Mouse (Mus musculus): Measurements from ENCODE around the gene Fgfr2. TPM values are rescaled to one million over a fixed set of nuclear protein-coding genes. Genes with fewer than 3 reads are reported as not detected.

Gene Fgfr2
- polyA plus RNA-seq, 1 experiment: 0.17 TPM

DNA sequence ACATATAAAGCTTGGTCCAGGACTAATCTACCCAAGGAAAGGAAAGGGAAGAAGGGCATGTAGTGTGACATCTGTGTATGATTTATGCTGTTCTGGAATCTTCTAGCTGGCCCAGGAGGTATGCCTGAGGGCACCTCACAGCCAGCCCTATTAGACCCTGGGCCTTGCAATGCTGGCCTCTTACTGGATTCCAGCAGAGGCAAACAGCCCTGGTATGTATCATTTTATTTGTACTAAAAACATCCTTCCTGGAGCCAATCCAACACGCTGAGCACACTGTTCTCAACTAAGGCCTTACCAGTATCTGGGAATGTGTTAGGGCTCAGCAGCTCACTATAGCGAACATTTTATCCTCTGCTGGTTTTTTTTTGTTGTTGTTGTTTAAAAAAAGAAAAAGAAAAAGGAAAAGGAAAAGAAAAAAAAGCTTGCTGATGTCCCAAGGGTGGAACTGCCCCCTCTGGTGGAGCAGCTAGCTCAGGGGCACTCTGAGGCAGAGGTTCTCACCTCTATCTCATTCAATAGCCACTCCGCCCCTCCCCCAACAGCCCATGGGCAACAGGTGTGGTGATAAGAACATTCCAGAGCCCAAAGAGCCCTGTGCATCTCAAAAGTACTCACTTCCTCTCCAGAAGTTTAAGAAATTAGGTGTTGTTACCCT lies 82.3 kb downstream of the Fgfr2 start:
- Histone ChIP-seq H3K36me3 (ENCODE audit: control insufficient read depth, insufficient read depth) (no peaks in the 10 kb centered on the region), H3K79me2 (ENCODE audit: control insufficient read depth, insufficient read depth) (peaks cover 20% of the 10 kb centered on the region), H3K27me3 (ENCODE audit: control insufficient read depth, insufficient read depth, insufficient read length) (no peaks in the 10 kb centered on the region), H3ac (ENCODE audit: control insufficient read depth, insufficient read length) (no peak overlapping the region), H3K4me2 (ENCODE audit: low read depth) (no peak overlapping the region), H3K4me3 (no peak overlapping the region)
- no peak for TF ChIP-seq MAX (IDR thresholded peaks at IDR 0.05; ENCODE audit: low read depth)
- TF ChIP-seq POLR2AphosphoS2 (IDR thresholded peaks at IDR 0.05; ENCODE audit: insufficient read length, low read depth): no peak
- peak in 1 of 3 experiments; percentile 45 for TF ChIP-seq MYOD1 (IDR thresholded peaks at IDR 0.05; ENCODE audit: control insufficient read depth in 1 of 3, insufficient read length in 2 of 3, low read depth in 2 of 3)

DNA sequence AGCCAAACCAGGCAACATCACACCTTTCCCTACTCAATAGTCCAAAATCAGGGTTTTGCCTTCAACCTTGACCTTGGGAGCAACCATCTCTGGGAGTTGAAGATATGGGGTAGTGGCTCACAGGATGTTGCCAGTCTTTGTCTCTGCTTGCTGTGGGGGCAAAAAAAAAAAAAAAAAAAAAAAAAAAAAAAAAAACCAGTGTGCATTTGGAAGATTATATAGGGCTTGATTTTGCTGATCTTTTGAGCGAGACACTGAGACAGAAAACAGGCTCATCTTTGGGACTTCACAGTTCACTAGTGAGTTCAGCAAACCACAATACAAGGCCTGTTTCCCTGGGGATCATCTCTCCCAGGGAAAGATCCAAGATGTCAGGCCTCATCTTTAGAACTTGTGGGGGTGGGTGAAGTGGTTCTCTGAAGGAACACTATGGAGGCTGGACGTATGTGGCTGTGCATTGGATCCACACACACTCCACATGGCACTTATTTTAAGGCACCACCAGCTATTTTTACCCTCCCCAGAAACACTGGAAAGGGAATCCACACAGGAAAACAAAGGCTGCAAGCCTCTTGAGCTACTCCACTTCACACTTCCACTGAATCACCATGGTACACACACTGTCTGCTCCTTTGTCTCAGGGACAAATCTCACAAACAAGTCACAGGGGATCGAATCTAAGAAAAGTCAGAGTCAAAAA lies 83.4 kb downstream of the Fgfr2 start:
- no peaks in the 10 kb centered on the region for H3K27me3 ChIP-seq (ENCODE audit: control insufficient read depth, insufficient read depth, insufficient read length)
- no peak overlapping the region for H3K4me2 ChIP-seq (ENCODE audit: low read depth)
- no peaks in the 10 kb centered on the region for H3K36me3 ChIP-seq (ENCODE audit: control insufficient read depth, insufficient read depth)
- H3ac ChIP-seq (ENCODE audit: control insufficient read depth, insufficient read length): no peak overlapping the region
- no peak for TF ChIP-seq USF1 (IDR thresholded peaks at IDR 0.05; ENCODE audit: low read depth)
- TF ChIP-seq POLR2AphosphoS2 (IDR thresholded peaks at IDR 0.05; ENCODE audit: insufficient read length, low read depth): no peak
- no peak for TF ChIP-seq POLR2A (IDR thresholded peaks at IDR 0.05; ENCODE audit: insufficient read length, low read depth)
- TF ChIP-seq CEBPB (IDR thresholded peaks at IDR 0.05; ENCODE audit: insufficient read depth, poor library complexity, severe bottlenecking): no peak
- TF ChIP-seq TCF12 (IDR thresholded peaks at IDR 0.05; ENCODE audit: insufficient read depth, poor library complexity, severe bottlenecking): no peak
- TF ChIP-seq MAX (IDR thresholded peaks at IDR 0.05; ENCODE audit: low read depth): no peak
- no peak for TF ChIP-seq E2F4 (IDR thresholded peaks at IDR 0.05; ENCODE audit: insufficient read depth)
- no peak for TF ChIP-seq TCF3 (IDR thresholded peaks at IDR 0.05; ENCODE audit: insufficient read length, low read depth)
- no peak for TF ChIP-seq MYOG (IDR thresholded peaks at IDR 0.05; ENCODE audit: control insufficient read depth in 1 of 3, insufficient read depth in 1 of 3, insufficient read length in 2 of 3, low read depth in 2 of 3)
- TF ChIP-seq SRF (IDR thresholded peaks at IDR 0.05; ENCODE audit: control insufficient read depth, insufficient read length, low read depth): no peak
- TF ChIP-seq REST (IDR thresholded peaks at IDR 0.05; ENCODE audit: insufficient read depth, insufficient read length): no peak
- TF ChIP-seq MYOD1 (IDR thresholded peaks at IDR 0.05; ENCODE audit: control insufficient read depth in 1 of 3, insufficient read length in 2 of 3, low read depth in 2 of 3): no peak
- no peak overlapping the region for H3K4me3 ChIP-seq
- H3K79me2 ChIP-seq (ENCODE audit: control insufficient read depth, insufficient read depth): peaks cover 20% of the 10 kb centered on the region

DNA sequence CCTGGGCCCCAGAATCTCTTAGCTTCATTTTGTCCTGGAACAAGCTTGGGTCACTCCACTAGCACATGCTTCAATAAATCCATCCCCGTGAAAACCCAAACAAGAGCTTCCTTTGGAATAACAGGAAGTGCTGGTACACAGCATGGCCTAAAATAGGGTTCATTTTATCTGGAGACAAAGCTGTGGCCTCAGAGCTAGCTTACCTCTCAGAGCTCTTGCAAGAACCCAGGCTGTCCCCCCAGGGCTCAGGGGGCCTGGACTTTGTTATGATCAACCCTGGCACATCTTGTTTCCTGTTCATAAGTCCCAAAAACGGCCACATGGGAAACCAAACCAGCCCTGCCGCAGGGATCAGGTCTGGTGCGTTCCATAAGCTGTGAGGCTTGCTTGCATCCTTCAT lies 85.5 kb downstream of the Fgfr2 start:
- Histone ChIP-seq H3K27me3 (ENCODE audit: control insufficient read depth, insufficient read depth, insufficient read length) (no peaks in the 10 kb centered on the region), H3ac (ENCODE audit: control insufficient read depth, insufficient read length) (no peak overlapping the region), H3K79me2 (ENCODE audit: control insufficient read depth, insufficient read depth) (peaks cover 20% of the 10 kb centered on the region), H3K36me3 (ENCODE audit: control insufficient read depth, insufficient read depth) (no peaks in the 10 kb centered on the region), H3K4me3 (no peak overlapping the region), H3K4me2 (ENCODE audit: low read depth) (no peak overlapping the region)
- TF ChIP-seq REST (IDR thresholded peaks at IDR 0.05; ENCODE audit: insufficient read depth, insufficient read length) (no peak), CEBPB (IDR thresholded peaks at IDR 0.05; ENCODE audit: insufficient read depth, poor library complexity, severe bottlenecking) (no peak), E2F4 (IDR thresholded peaks at IDR 0.05; ENCODE audit: insufficient read depth) (no peak), MYOG (IDR thresholded peaks at IDR 0.05; ENCODE audit: control insufficient read depth in 1 of 3, insufficient read depth in 1 of 3, insufficient read length in 2 of 3, low read depth in 2 of 3) (no peak)

DNA sequence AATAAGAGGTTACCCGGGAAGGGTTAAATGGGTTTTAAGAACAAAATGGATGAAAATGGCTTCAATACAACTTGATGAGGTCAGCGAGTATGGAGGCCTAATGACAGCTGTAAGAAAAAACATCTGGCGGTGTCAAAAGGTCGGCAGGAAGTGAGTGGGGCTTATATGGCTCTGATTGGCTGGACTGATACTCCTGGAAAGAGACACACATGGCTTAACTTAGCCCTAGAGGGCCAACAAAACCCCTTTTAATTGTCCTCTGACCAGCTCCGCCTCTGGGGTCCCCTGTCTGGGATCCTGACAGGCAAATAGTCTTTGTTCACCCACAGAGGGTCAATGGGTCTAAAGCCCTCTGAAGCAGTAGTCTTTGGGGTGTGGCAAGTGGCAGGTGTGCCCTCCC lies 85.9 kb downstream of the Fgfr2 start:
- H3ac ChIP-seq (ENCODE audit: control insufficient read depth, insufficient read length): no peak overlapping the region

DNA sequence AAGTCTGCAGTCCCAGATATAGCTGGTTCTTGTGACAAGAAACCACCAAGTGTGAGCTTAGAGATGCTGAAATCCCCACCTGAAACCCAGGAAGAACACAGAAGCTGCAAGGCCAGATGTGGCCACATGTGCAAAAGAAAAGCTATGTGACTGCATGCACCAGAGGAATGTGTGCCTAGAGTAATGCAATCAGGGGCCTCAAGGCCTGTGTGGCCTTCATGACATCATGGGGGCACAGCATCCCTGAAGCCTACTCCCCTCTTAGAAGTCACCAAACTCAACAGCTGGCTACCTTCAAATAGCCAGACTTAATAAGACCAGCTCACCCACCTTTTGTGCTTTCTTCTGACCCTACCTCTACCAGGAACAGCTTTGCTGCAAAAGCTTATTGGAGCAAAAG lies 87.2 kb downstream of the Fgfr2 start:
- H3K27me3 ChIP-seq (ENCODE audit: control insufficient read depth, insufficient read depth, insufficient read length): no peaks in the 10 kb centered on the region
- H3K4me2 ChIP-seq (ENCODE audit: low read depth): no peak overlapping the region

More for the DNA sequence above, 85.9 kb downstream of the Fgfr2 start:
- no peak for TF ChIP-seq MYOD1 (IDR thresholded peaks at IDR 0.05; ENCODE audit: control insufficient read depth in 1 of 3, insufficient read length in 2 of 3, low read depth in 2 of 3)
- no peaks in the 10 kb centered on the region for H3K36me3 ChIP-seq (ENCODE audit: control insufficient read depth, insufficient read depth)
- no peaks in the 10 kb centered on the region for H3K27me3 ChIP-seq (ENCODE audit: control insufficient read depth, insufficient read depth, insufficient read length)
- no peak overlapping the region for H3K4me3 ChIP-seq
- no peak overlapping the region for H3K4me2 ChIP-seq (ENCODE audit: low read depth)
- peaks cover 23% of the 10 kb centered on the region for H3K79me2 ChIP-seq (ENCODE audit: control insufficient read depth, insufficient read depth)

More for the DNA sequence above, 87.2 kb downstream of the Fgfr2 start:
- TF ChIP-seq MYOG (IDR thresholded peaks at IDR 0.05; ENCODE audit: control insufficient read depth in 1 of 3, insufficient read depth in 1 of 3, insufficient read length in 2 of 3, low read depth in 2 of 3): no peak
- TF ChIP-seq REST (IDR thresholded peaks at IDR 0.05; ENCODE audit: insufficient read depth, insufficient read length): no peak
- no peak for TF ChIP-seq TCF12 (IDR thresholded peaks at IDR 0.05; ENCODE audit: insufficient read depth, poor library complexity, severe bottlenecking)
- H3ac ChIP-seq (ENCODE audit: control insufficient read depth, insufficient read length): no peak overlapping the region
- H3K79me2 ChIP-seq (ENCODE audit: control insufficient read depth, insufficient read depth): peaks cover 26% of the 10 kb centered on the region
- H3K36me3 ChIP-seq (ENCODE audit: control insufficient read depth, insufficient read depth): no peaks in the 10 kb centered on the region
- H3K4me3 ChIP-seq: no peak overlapping the region
